Mouse (Mus musculus) G1E (cell line): ENCODE results near the gene Slc6a12. TPM values are rescaled to one million over a fixed set of nuclear protein-coding genes. Genes with fewer than 3 reads are reported as not detected.

Source experiments
- ATAC-seq: 2 replicates; pipeline ENCODE4 v1.8.0; 2016; ENCODE audit warnings: mild to moderate bottlenecking; ENCODE audit not compliant: insufficient number of reproducible peaks, poor library complexity, low FRiP score, severe bottlenecking; ENCODE audit errors: extremely low read depth
- DNase-seq: peaks from one replicate; pipeline ENCODE4 v3.0.0; 2012; ENCODE audit warnings: low spot score
- H3K27me3 ChIP-seq: 2 replicates; pipeline ENCODE4 v1.6.1; 2012; ENCODE audit warnings: mild to moderate bottlenecking, low read length, inconsistent platforms; ENCODE audit not compliant: insufficient read depth
- H3K36me3 ChIP-seq: replicated peaks from 2 replicates; pipeline ENCODE3; 2012; ENCODE audit warnings: mild to moderate bottlenecking, inconsistent platforms
- H3K4me1 ChIP-seq: 2 replicates; pipeline ENCODE4 v1.6.1; 2012; ENCODE audit warnings: low read depth, low read length, inconsistent platforms, mixed read lengths; ENCODE audit not compliant: insufficient read depth
- H3K4me3 ChIP-seq: 2 replicates; pipeline ENCODE4 v1.5.1; 2012; ENCODE audit warnings: low read depth, mild to moderate bottlenecking, inconsistent platforms, low read length, moderate library complexity, mixed read lengths
- H3K9me3 ChIP-seq: replicated peaks from 2 replicates; pipeline ENCODE4 v1.6.1; 2012; ENCODE audit warnings: inconsistent platforms
- CTCF ChIP-seq: IDR thresholded peaks from 2 replicates; pipeline ENCODE4 v1.5.1; 2012; ENCODE audit warnings: low read depth, low read length, inconsistent platforms, mixed read lengths
- GATA1 ChIP-seq: IDR thresholded peaks from 2 replicates; pipeline ENCODE4 v1.6.1; 2012; ENCODE audit warnings: borderline replicate concordance, low read length, inconsistent platforms, mixed read lengths
- GATA2 ChIP-seq: IDR thresholded peaks from 2 replicates; pipeline ENCODE4 v1.6.1; 2012; ENCODE audit warnings: low read depth, low read length, inconsistent platforms, borderline replicate concordance
- POLR2AphosphoS5 ChIP-seq: IDR thresholded peaks from 2 replicates; pipeline ENCODE4 v1.6.1; 2012; ENCODE audit warnings: low read depth, low read length, inconsistent platforms; ENCODE audit not compliant: insufficient replicate concordance
- TAL1 ChIP-seq: conservative IDR thresholded peaks from 2 replicates; pipeline ENCODE4 v1.6.1; 2012; ENCODE audit warnings: low read depth, low read length, inconsistent platforms, mixed read lengths
- polyA plus RNA-seq: library from polyadenylated mRNA; stranded (reverse); fragments of >175 nt; gene quantifications from 2 replicates; pipeline ENCODE4 v1.2.3, GENCODE M21; 2012
- total RNA-seq, 2 experiments: library from RNA; stranded (forward) in 1 of 2; stranded (reverse) in 1 of 2; fragments of 200-1000 nt in 1 of 2; fragments of >200 nt in 1 of 2; fragmentation: Nextera tagmentation in 1 of 2; gene quantifications; 2 replicates each; pipeline ENCODE4 v1.2.3; 2014 to 2017

The Slc6a12 gene
- total and polyA plus RNA-seq, 3 experiments = not detected

DNA sequence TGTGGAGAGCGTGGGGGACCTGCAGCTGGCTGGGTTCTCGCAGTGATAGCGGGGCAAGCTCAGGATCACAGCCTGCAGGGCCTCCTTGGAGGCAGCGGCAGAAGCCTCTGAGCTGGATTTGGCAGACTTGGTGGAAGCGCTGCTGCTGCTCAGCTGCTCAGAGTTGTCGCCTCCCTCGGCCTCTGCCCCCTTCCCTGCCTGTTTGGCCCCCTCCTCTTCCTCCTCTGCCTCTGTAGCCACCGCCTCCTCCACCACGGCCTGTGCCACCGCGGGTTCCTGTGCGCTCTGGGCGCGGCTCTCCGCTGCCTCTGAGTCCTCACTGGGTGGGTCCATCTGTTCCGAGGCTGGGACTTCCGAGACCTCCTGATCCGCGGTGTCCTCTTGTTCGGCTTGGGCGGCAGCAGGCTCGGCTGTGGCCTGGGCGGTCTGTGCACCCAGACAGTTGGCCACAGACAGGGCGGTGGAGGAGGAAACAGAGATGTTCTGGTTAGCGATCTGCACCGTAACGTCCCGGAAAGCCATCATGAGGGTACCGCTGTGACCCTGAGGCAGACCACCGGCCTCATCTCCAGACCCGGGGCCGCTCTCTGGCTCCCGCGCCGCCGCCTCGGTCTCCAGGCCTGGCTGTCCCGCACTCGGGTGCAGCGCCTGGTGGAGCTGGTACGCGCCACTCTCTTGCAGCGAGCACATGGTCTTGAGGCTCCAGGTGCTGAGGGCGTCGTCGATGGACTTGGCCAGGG is 69.9 kb downstream of the Slc6a12 start:
- Histone ChIP-seq H3K27me3 (no peaks in the 10 kb centered on the region), H3K9me3 (peaks cover 14% of the 10 kb centered on the region), H3K4me1 (no peaks in the 10 kb centered on the region), H3K36me3 (no peaks in the 10 kb centered on the region), H3K4me3 (no peak overlapping the region)
- ATAC-seq = no peak
- DNase-seq = no peak
- no peak for TF ChIP-seq POLR2AphosphoS5
- TF ChIP-seq GATA1 = no peak
- no peak for TF ChIP-seq TAL1
- TF ChIP-seq CTCF = no peak
- TF ChIP-seq GATA2 = no peak

Other genes starting within 250 kb of the Slc6a12 start
- 107 and 109 TPM in 2 replicates for gene Mical3, start 212.1 kb upstream of the Slc6a12 start, total RNA-seq (2014; fragmentation: Nextera tagmentation)
- 20.4 and 20.9 TPM in 2 replicates for gene Mical3, start 212.1 kb upstream of the Slc6a12 start, total RNA-seq (2017)
- gene Mical3, start 212.1 kb upstream of the Slc6a12 start, polyA plus RNA-seq = 29.8 and 38.1 TPM in 2 replicates
- 14.0 and 16.9 TPM in 2 replicates for gene Pex26, start 159.4 kb upstream of the Slc6a12 start, total RNA-seq (2014; fragmentation: Nextera tagmentation)
- gene Pex26, start 159.4 kb upstream of the Slc6a12 start, total RNA-seq (2017) = 13.8 and 15.7 TPM in 2 replicates
- 7.2 and 8.6 TPM in 2 replicates for gene Pex26, start 159.4 kb upstream of the Slc6a12 start, polyA plus RNA-seq
- gene Tuba8, start 132.4 kb upstream of the Slc6a12 start, total RNA-seq (2014; fragmentation: Nextera tagmentation) = not detected in 2 replicates
- 0.38 and 0.58 TPM in 2 replicates for gene Tuba8, start 132.4 kb upstream of the Slc6a12 start, total RNA-seq (2017)
- 0.03 TPM in 1 of 2 replicates, not detected in the other for gene Tuba8, start 132.4 kb upstream of the Slc6a12 start, polyA plus RNA-seq
- gene Usp18, start 97.2 kb upstream of the Slc6a12 start, total RNA-seq (2014; fragmentation: Nextera tagmentation) = 2.3 and 5.8 TPM in 2 replicates
- gene Usp18, start 97.2 kb upstream of the Slc6a12 start, total RNA-seq (2017) = 13.8 and 18.2 TPM in 2 replicates
- gene Usp18, start 97.2 kb upstream of the Slc6a12 start, polyA plus RNA-seq = 0.21 and 0.41 TPM in 2 replicates
- 9.1 and 10.5 TPM in 2 replicates for gene Slc6a13, start 42.8 kb upstream of the Slc6a12 start, total RNA-seq (2014; fragmentation: Nextera tagmentation)
- 11.7 and 14.8 TPM in 2 replicates for gene Slc6a13, start 42.8 kb upstream of the Slc6a12 start, total RNA-seq (2017)
- gene Slc6a13, start 42.8 kb upstream of the Slc6a12 start, polyA plus RNA-seq = 8.0 and 13.7 TPM in 2 replicates
- gene Iqsec3, start 130.6 kb downstream of the Slc6a12 start, total RNA-seq (2014; fragmentation: Nextera tagmentation) = not detected in 2 replicates
- gene Iqsec3, start 130.6 kb downstream of the Slc6a12 start, total RNA-seq (2017) = 0.11 and 0.12 TPM in 2 replicates
- not detected in 2 replicates for gene Iqsec3, start 130.6 kb downstream of the Slc6a12 start, polyA plus RNA-seq